Mouse (Mus musculus) stomach, postnatal 0 days (tissue): ENCODE measurements at regions not wholly inside any gene's neighbourhood (a gene's known extent, or its start where the extent isn't known, plus 50 kb on each side); places are given as distances from the start of the nearest gene placed in this dataset.

Experiments
- CTCF ChIP-seq: IDR thresholded peaks from 2 replicates; pipeline ENCODE4 v1.5.1; 2016; ENCODE audit warnings: antibody characterized with exemption, low read depth, mild to moderate bottlenecking, moderate library complexity
- EP300 ChIP-seq: optimal IDR thresholded peaks from 2 replicates; pipeline ENCODE3; 2016; ENCODE audit warnings: antibody characterized with exemption

DNA sequence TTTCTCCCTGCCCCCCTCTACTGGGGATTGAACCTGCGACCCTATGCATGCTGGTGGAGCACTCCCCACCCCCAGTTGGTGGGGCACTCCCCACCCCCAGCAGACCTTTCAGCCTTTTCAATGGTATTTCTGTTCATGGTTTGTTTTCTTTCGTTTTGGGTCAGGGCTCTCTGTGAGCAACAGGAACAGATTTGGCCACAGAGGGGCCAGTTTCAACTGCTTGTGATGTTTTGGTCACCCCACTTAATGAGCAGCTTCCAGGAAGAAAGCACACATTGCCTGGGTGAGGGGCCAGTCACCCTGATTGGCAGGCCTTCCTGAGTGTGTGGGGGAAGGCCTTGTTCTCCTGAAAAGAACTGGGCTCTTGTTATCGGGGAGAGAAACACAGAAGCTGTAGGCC lies 71.5 kb upstream of the Sulf2 start:
- TF ChIP-seq EP300 (no peak), CTCF (no peak)
